Mouse (Mus musculus): ENCODE data around the gene Aff2. TPM values are rescaled to one million over a fixed set of nuclear protein-coding genes. Genes with fewer than 3 reads are reported as not detected.

The Aff2 gene
- polyA plus RNA-seq, 1 experiment from 2014 or later: 13.2 TPM

DNA sequence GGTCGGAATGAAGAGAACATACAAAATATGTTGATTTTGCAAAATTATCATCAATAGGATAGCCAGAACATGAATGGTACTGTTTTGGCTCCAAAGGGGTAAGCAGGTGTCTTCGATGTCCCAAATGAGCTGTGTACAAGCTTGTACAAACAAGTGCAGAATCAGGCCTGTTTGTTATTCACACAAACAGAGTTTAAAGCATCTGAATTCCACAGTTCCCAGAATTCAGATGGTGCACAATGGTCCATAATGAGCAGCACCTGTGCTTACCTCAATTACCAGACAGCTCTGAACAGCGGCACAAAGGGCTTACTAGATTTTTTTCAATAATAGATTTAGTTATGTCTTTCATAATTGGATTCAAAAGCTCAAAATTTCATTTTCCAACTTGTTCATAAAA, 457.6 kb downstream of the Aff2 start:
- H3K9me3 ChIP-seq (ENCODE audit: control insufficient read depth, low read length): no peaks in the 10 kb centered on the region
- 80% methylated on average over 3 of the region's 3 CpGs for whole genome bisulfite sequencing

DNA sequence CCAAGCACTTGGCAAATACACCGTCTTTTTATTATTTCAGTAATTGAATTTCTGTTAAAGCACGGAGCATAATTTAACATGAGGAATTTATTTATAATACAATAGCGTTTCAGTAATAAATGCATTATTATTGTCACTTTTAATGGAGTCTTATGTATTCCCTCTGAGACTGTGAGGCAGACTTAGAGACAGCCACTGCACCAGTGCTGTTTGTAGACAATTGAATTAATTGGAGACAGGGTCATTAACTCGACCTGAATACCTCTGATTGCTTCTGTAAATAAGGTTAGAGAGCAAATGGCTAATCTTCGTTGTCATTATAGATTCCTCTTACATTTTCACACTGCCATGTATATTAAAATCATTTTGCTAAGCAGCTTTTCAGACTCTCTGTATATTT, 458.1 kb downstream of the Aff2 start:
- Histone ChIP-seq H3K9ac (ENCODE audit: low read depth, low read length) (no peak overlapping the region), H3K9me3 (ENCODE audit: control insufficient read depth, low read length) (no peaks in the 10 kb centered on the region), H3K36me3 (ENCODE audit: control insufficient read depth, insufficient read depth, low read length) (no peaks in the 10 kb centered on the region), H3K27me3 (replicated peaks; ENCODE audit: control insufficient read depth, insufficient read depth, low read length) (no peaks in the 10 kb centered on the region), H3K4me3 (ENCODE audit: low read length) (no peak overlapping the region), H3K27ac (ENCODE audit: low read depth, low read length) (no peak overlapping the region), H3K4me1 (ENCODE audit: control insufficient read depth, insufficient read depth, low read depth, low read length) (no peaks in the 10 kb centered on the region), H3K4me2 (ENCODE audit: low read length) (no peak overlapping the region)
- ATAC-seq: no peak
- WGBS: 42% methylated on average over 5 of the region's 5 CpGs

More for the DNA sequence above, 457.6 kb downstream of the Aff2 start:
- Histone ChIP-seq H3K4me2 (ENCODE audit: low read length) (no peak overlapping the region), H3K36me3 (ENCODE audit: control insufficient read depth, insufficient read depth, low read length) (no peaks in the 10 kb centered on the region), H3K27me3 (replicated peaks; ENCODE audit: control insufficient read depth, insufficient read depth, low read length) (no peaks in the 10 kb centered on the region), H3K4me1 (ENCODE audit: control insufficient read depth, insufficient read depth, low read depth, low read length) (no peaks in the 10 kb centered on the region), H3K27ac (ENCODE audit: low read depth, low read length) (no peak overlapping the region), H3K4me3 (ENCODE audit: low read length) (no peak overlapping the region), H3K9ac (ENCODE audit: low read depth, low read length) (no peak overlapping the region)
- ATAC-seq: no peak

DNA sequence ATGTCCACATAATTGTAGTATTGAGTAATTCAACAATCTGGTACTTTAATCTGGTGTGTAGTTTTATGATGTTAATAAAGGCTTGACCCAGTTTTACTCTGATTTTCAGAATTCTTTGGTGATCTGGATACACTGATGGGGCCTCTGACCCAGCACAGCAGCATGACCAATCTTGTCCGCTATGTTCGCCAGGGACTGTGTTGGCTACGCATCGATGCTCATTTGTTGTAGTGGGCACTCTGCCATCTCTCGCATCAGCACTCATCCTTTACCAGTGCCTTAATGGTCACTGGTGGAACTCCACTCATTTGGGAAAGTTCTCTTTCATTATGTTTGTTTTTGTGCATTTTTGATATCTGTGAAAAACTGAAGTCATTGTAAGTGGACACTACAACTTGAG, 507.5 kb downstream of the Aff2 start:
- Histone ChIP-seq H3K9ac (ENCODE audit: low read depth, low read length) (no peak overlapping the region), H3K27ac (ENCODE audit: low read depth, low read length) (no peak overlapping the region), H3K4me1 (ENCODE audit: control insufficient read depth, insufficient read depth, low read depth, low read length) (no peaks in the 10 kb centered on the region), H3K9me3 (ENCODE audit: control insufficient read depth, low read length) (no peaks in the 10 kb centered on the region), H3K27me3 (replicated peaks; ENCODE audit: control insufficient read depth, insufficient read depth, low read length) (no peaks in the 10 kb centered on the region), H3K4me3 (ENCODE audit: low read length) (no peak overlapping the region), H3K36me3 (ENCODE audit: control insufficient read depth, insufficient read depth, low read length) (no peaks in the 10 kb centered on the region), H3K4me2 (ENCODE audit: low read length) (no peak overlapping the region)
- 80% methylated on average over 5 of the region's 5 CpGs for WGBS
- peak; percentile 45; the same call in 1 of the 2 replicates for ATAC-seq

DNA sequence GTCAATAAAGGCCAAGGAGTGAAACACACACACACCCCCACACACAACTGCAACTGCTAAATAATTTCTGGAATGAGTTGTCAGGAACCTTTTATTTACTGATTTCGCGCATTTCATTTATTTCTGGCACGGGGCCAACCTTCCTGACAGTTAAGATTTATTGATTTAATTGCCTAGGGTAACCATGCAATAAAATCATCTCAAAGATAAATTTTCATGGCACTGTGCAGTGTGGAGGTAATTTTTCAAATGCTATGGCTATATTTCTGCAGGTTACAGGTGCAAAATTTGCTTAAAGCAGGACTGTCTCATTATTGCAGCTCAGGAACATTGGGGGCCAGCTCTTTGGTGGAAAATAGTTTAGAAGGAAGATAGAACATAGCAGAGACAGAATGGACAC, 531.6 kb downstream of the Aff2 start:
- H3K27ac ChIP-seq (ENCODE audit: low read depth, low read length): no peak overlapping the region
- ATAC-seq: peak; percentile 45; the same call in 1 of the 2 replicates

More for the DNA sequence above, 531.6 kb downstream of the Aff2 start:
- H3K9ac ChIP-seq (ENCODE audit: low read depth, low read length): no peak overlapping the region
- H3K9me3 ChIP-seq (ENCODE audit: control insufficient read depth, low read length): no peaks in the 10 kb centered on the region
- no peak overlapping the region for H3K4me2 ChIP-seq (ENCODE audit: low read length)
- WGBS: 50% methylated on average over 3 of the region's 3 CpGs
- no peaks in the 10 kb centered on the region for H3K4me1 ChIP-seq (ENCODE audit: control insufficient read depth, insufficient read depth, low read depth, low read length)
- H3K4me3 ChIP-seq (ENCODE audit: low read length): no peak overlapping the region
- H3K36me3 ChIP-seq (ENCODE audit: control insufficient read depth, insufficient read depth, low read length): no peaks in the 10 kb centered on the region
- H3K27me3 ChIP-seq (replicated peaks; ENCODE audit: control insufficient read depth, insufficient read depth, low read length): no peaks in the 10 kb centered on the region

Measured in hindbrain, embryonic 16.5 days (tissue).